Mouse (Mus musculus) embryonic facial prominence, embryonic 14.5 days (tissue): Measurements from ENCODE around the gene Ppp1r3g. TPM values are rescaled to one million over a fixed set of nuclear protein-coding genes. Genes with fewer than 3 reads are reported as not detected.
"Not testable (repeated sequence)": the region's sequence is repeated elsewhere in the genome, so short reads cannot be mapped to it uniquely, and the experiment has no call there.

Source experiments
- ATAC-seq: fragments of 200-750 bp; cut with Nextera tagmentation; 2 replicates; pipeline ENCODE4 v1.8.0; 2017; ENCODE audit warnings: low read depth, moderate number of reproducible peaks, moderate TSS enrichment
- DNase-seq: peaks from one replicate; pipeline ENCODE4 v3.0.0-alpha.2; 2015; ENCODE audit warnings: low spot score
- H3K27ac ChIP-seq: fragments of 300-500 bp; sonication (generic); replicated peaks from 2 replicates; pipeline ENCODE4 v1.5.1; 2014; ENCODE audit warnings: low read depth, mild to moderate bottlenecking, low read length, moderate library complexity
- H3K27me3 ChIP-seq: fragments of 300-500 bp; sonication (generic); replicated peaks from 2 replicates; pipeline ENCODE4 v1.6.1; 2014; ENCODE audit warnings: low read length; ENCODE audit not compliant: control insufficient read depth, insufficient read depth
- H3K36me3 ChIP-seq: fragments of 300-500 bp; sonication (generic); 2 replicates; pipeline ENCODE4 v1.6.1; 2014; ENCODE audit warnings: low read length, mixed read lengths; ENCODE audit not compliant: control insufficient read depth, insufficient read depth
- H3K4me1 ChIP-seq: fragments of 300-500 bp; sonication (generic); 2 replicates; pipeline ENCODE4 v1.6.1; 2014; ENCODE audit warnings: antibody characterized with exemption, low read length; ENCODE audit not compliant: control insufficient read depth, insufficient read depth
- H3K4me2 ChIP-seq: fragments of 300-500 bp; sonication (generic); 2 replicates; pipeline ENCODE4 v1.6.1; 2014; ENCODE audit warnings: low read depth, mild to moderate bottlenecking, low read length, moderate library complexity, mixed read lengths
- H3K4me3 ChIP-seq: fragments of 300-500 bp; sonication (generic); 2 replicates; pipeline ENCODE4 v1.5.1; 2014; ENCODE audit warnings: low read depth, mild to moderate bottlenecking, low read length
- H3K9ac ChIP-seq: fragments of 300-500 bp; sonication (generic); 2 replicates; pipeline ENCODE4 v1.6.1; 2014; ENCODE audit warnings: low read depth, mild to moderate bottlenecking, low read length, moderate library complexity, mixed read lengths
- H3K9me3 ChIP-seq: fragments of 300-500 bp; sonication (generic); 2 replicates; pipeline ENCODE4 v1.6.1; 2016; ENCODE audit warnings: low read length; ENCODE audit not compliant: control insufficient read depth
- WGBS: fragments of 180-500 bp; shearing (Covaris S2); extraction: QIAGEN DNeasy Blood & Tissue Kit; methylation state at CpG from one replicate; pipeline ENCODE4 v1.1.7; 2014; 5-methylcytosine and 5-hydroxymethylcytosine counted together
- polyA plus RNA-seq: library from polyadenylated mRNA; unstranded; fragments of >200 nt; fragmentation: Nextera tagmentation; extraction: Ambion mirVana; gene quantifications from 2 replicates; pipeline ENCODE4 v1.2.1, GENCODE M21; 2014

Gene Ppp1r3g
- polyA plus RNA-seq, 1 experiment from 2014 or later: 0.46 TPM

DNA sequence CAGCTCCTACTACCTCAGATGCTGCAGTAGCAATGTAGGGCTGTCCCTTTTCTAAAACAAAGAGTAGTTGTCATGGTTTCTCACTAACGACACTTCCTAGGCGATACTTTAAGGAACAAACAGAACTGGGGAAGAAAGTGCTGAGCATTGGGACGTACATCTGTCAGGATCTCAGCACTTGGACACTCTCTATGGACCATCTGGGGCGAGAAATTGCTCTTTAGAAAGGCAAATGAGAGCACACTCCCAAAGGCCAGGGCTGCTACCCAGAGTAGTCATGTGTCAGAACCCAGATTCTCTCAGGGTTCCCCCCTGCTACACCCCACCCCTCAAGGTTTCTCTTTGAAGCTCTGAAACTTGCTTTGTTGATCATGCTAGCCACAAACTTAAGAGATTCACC is 21.8 kb downstream of the Ppp1r3g start:
- no peak overlapping the region for H3K27ac ChIP-seq
- no peak for ATAC-seq
- H3K9ac ChIP-seq: no peak overlapping the region
- no peaks in the 10 kb centered on the region for H3K9me3 ChIP-seq
- no peak overlapping the region for H3K4me3 ChIP-seq
- DNase-seq: no peak
- no peaks in the 10 kb centered on the region for H3K4me1 ChIP-seq
- no peak overlapping the region for H3K4me2 ChIP-seq
- peaks cover 4% of the 10 kb centered on the region; the same call in 1 of the 2 replicates for H3K36me3 ChIP-seq
- no peaks in the 10 kb centered on the region for H3K27me3 ChIP-seq
- WGBS: 81% methylated on average over 4 of the region's 4 CpGs

DNA sequence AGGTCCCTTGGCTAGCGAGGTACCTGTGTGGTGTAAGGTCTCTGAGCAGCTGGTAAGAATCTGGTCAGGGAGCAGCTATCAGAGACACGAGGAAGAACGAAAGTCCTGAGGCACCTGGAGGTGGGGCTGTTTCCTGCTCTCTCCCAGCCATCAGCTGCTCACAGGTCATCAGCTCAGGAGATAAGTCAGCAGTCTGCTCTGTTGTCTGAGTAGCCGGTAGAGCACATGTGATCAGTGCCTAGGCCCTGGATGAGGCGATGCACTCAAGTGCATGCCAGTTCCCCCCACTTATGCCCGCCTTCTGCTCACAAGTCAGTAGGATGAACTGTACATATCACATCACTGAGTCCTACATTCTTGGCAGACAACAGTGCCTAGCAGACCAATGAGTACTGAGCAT is 24.3 kb downstream of the Ppp1r3g start:
- no peak overlapping the region for H3K4me3 ChIP-seq
- 86% methylated on average over 6 of the region's 6 CpGs for WGBS
- no peak for ATAC-seq

DNA sequence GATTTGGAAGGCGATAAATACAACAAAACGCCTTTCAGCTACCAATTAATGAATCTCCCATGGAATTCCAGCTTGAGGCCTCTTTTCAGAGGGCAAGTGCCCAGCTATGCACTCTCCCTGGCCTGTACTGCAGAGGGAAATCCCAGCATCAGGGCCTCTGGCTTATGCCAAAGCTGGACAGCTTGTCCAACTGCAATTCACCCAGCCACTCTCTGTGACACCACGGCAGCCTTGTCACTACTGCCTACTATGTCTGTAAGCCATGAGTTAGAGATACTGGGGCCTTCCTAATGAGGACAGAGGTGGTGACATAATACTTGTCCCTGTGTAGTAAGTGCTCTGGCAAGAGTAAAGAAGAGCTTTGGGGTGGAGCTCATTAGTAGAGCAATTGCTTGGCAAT is 30.7 kb downstream of the Ppp1r3g start:
- H3K4me1 ChIP-seq: no peaks in the 10 kb centered on the region
- no peak overlapping the region for H3K4me3 ChIP-seq
- WGBS: 71% methylated on average over 3 of the region's 3 CpGs
- H3K9me3 ChIP-seq: no peaks in the 10 kb centered on the region
- no peaks in the 10 kb centered on the region for H3K27me3 ChIP-seq
- no peak overlapping the region for H3K4me2 ChIP-seq
- H3K36me3 ChIP-seq: no peaks in the 10 kb centered on the region
- H3K27ac ChIP-seq: no peak overlapping the region
- DNase-seq: no peak
- no peak for ATAC-seq
- H3K9ac ChIP-seq: no peak overlapping the region

More for the DNA sequence above, 24.3 kb downstream of the Ppp1r3g start:
- Histone ChIP-seq H3K27me3 (no peaks in the 10 kb centered on the region), H3K4me1 (no peaks in the 10 kb centered on the region), H3K9me3 (no peaks in the 10 kb centered on the region), H3K4me2 (no peak overlapping the region), H3K27ac (no peak overlapping the region), H3K9ac (no peak overlapping the region), H3K36me3 (peaks cover 4% of the 10 kb centered on the region; the same call in 1 of the 2 replicates)
- no peak for DNase-seq

DNA sequence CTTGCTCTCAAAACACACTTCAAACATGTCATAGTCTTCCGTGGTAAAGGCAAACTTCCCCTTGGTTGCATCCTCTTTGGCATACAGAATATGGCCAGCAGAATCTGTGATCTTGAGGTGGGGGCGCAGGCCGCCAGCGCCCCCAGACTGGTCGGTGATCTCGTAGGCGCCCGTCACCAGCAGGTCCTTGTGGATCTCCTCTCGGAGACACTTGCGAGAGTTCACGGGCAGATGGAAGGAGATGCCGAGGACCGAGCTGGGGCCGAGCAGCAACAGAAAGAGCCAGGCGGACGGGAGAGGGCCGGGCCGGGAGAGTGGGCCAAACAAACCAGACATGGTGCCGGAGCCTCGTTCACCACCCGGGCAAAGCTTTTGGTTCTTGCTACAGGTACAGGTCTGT is 32.5 kb downstream of the Ppp1r3g start:
- not testable (repeated sequence) for H3K9me3 ChIP-seq, H3K27me3 ChIP-seq, H3K4me1 ChIP-seq, H3K27ac ChIP-seq, DNase-seq, H3K36me3 ChIP-seq, H3K4me2 ChIP-seq, H3K9ac ChIP-seq, H3K4me3 ChIP-seq, ATAC-seq
- WGBS: 98% methylated on average over 18 of the region's 21 CpGs

DNA sequence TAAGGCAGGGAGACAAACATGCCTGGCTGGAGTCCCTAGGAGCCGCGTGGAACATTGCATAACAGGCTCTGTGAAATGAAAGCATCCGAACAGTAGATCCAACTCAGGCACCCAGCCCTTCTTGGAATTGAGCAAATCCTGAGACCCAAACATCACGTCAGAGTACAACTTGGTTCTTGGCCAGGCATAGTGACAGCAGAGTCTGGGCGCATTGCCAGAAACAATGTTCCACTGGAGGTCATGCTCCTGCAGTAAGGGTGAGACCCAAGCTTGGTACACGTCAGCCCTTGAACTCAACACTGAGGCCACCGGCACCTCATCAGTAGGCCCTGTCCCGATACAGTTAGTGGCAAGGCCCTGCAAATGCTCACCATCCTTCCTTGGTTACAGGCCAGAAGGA is 35.4 kb downstream of the Ppp1r3g start:
- H3K4me2 ChIP-seq: no peak overlapping the region
- no peaks in the 10 kb centered on the region for H3K27me3 ChIP-seq
- no peak overlapping the region for H3K27ac ChIP-seq
- no peak overlapping the region for H3K9ac ChIP-seq
- no peak for ATAC-seq
- H3K36me3 ChIP-seq: no peaks in the 10 kb centered on the region
- 66% methylated on average over 8 of the region's 8 CpGs for WGBS
- no peak overlapping the region for H3K4me3 ChIP-seq
- no peaks in the 10 kb centered on the region for H3K4me1 ChIP-seq
- DNase-seq: peak; percentile 47
- no peaks in the 10 kb centered on the region for H3K9me3 ChIP-seq

DNA sequence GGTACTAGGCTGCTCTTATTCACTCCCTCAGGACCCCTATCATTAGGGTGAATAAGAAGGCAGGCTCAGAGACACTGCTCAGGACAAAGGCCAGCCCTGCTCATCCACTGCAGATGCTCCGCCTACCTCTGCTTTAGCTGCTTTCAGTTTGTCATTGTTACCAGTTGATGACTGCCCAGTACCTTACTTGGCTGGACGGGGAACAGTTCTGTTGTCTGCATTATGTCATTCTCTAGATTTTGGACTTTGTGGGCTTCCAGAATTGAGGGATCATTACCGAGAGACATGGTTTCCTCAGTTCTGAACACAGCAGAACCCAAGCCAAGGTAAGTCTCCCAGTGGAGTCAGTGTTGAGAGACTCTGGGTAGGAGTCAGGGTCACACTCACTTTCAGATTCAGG is 36.6 kb downstream of the Ppp1r3g start:
- 79% methylated on average over 3 of the region's 3 CpGs for whole genome bisulfite sequencing

DNA sequence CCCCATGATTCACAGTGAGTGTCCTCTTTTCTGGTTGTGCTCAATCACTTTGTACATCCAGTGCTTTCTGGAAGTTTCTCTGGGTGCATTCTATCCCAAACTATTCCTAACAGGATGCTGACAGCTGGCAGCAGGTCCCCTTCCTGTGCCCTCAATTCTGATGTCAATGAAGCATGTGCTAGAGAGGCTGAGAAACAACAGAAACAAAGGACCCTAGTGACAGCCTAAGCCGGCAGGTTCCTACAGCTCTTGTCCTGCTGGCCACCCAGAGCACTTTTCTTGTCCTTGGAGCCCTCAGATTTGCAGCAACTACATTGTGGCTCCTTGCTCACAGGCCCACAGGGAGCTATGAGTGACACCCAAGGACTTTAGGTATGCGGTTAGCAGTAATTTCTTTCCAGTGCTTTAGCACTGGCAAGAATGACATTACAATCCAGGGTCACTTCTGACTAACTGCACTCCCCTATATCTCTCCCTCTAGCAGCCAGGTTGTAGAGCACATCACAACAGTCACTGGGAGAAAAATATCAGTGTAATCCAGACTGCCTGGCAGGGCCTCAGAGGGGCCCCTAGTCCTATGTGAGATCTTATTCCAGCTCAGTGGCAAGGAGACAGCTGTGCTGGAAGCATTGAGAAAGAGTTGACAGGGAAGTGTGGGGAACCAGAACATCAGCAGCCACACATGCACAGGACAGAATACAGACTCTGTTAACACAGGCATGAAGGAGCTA is 37.2 kb downstream of the Ppp1r3g start:
- ATAC-seq: no peak
- Histone ChIP-seq H3K4me2 (no peak overlapping the region), H3K27me3 (no peaks in the 10 kb centered on the region), H3K9ac (no peak overlapping the region), H3K27ac (no peak overlapping the region), H3K36me3 (no peaks in the 10 kb centered on the region), H3K9me3 (no peaks in the 10 kb centered on the region), H3K4me1 (no peaks in the 10 kb centered on the region), H3K4me3 (no peak overlapping the region)
- 59% methylated on average over 2 of the region's 2 CpGs for WGBS
- DNase-seq: peak; percentile 14

More for the DNA sequence above, 36.6 kb downstream of the Ppp1r3g start:
- no peak overlapping the region for H3K9ac ChIP-seq
- no peak overlapping the region for H3K4me3 ChIP-seq
- H3K4me1 ChIP-seq: no peaks in the 10 kb centered on the region
- H3K9me3 ChIP-seq: no peaks in the 10 kb centered on the region
- H3K27ac ChIP-seq: no peak overlapping the region
- no peaks in the 10 kb centered on the region for H3K36me3 ChIP-seq
- no peak overlapping the region for H3K4me2 ChIP-seq
- no peaks in the 10 kb centered on the region for H3K27me3 ChIP-seq
- ATAC-seq (no peak), DNase-seq (no peak)

DNA sequence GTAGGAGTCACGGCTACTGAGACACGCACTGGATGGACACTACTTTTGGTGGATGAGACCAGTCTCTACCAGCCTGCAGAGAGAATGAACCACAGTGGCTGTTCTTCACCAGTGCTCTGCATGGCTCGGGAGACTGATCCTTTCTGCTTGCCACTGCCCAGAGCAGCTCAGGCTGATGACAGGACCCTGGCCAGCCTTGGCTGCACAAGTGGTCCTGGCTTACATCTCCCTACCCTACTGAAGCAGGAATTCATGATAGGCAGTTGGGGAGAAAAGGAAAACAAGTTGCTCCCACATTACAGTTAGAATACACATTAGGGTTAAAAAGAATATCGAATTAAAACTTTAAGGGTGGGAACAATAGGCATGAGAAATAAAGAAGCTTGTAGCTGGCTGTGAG is 39.0 kb downstream of the Ppp1r3g start:
- H3K4me1 ChIP-seq: no peaks in the 10 kb centered on the region
- H3K27ac ChIP-seq: no peak overlapping the region
- no peak overlapping the region for H3K4me2 ChIP-seq
- H3K9me3 ChIP-seq: no peaks in the 10 kb centered on the region
- no peak for ATAC-seq
- H3K27me3 ChIP-seq: no peaks in the 10 kb centered on the region
- no peak for DNase-seq
- no peaks in the 10 kb centered on the region for H3K36me3 ChIP-seq
- no peak overlapping the region for H3K4me3 ChIP-seq
- 83% methylated on average over 4 of the region's 4 CpGs for WGBS
- H3K9ac ChIP-seq: no peak overlapping the region

DNA sequence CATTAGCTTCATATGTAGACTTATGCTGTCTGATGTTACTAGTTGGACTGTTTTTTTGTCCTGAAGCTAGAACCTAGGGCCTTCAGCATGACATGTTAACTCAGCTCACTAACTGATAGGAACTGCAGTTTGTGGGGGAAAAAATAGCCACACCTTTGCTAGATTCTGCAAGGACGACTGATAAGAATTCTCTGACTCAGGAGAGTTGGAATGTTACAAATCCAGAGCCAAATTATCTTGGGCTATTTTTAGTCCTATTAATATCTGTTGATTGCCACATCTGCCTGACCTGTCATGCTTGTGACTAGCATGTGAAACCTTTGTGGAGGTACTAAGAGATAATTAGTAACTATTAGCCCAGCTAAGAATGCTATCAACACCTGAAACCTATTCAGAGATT is 42.2 kb downstream of the Ppp1r3g start:
- no peak overlapping the region for H3K9ac ChIP-seq
- no peak for ATAC-seq
- no peak overlapping the region for H3K4me3 ChIP-seq
- H3K4me2 ChIP-seq: no peak overlapping the region
- H3K36me3 ChIP-seq: no peaks in the 10 kb centered on the region
- WGBS: 76% methylated on average over 1 of the region's 1 CpGs
- no peaks in the 10 kb centered on the region for H3K27me3 ChIP-seq
- no peak for DNase-seq
- H3K27ac ChIP-seq: no peak overlapping the region
- no peaks in the 10 kb centered on the region for H3K4me1 ChIP-seq
- no peaks in the 10 kb centered on the region for H3K9me3 ChIP-seq
